Mouse (Mus musculus): Measurements from ENCODE around the gene Acr. TPM values are rescaled to one million over a fixed set of nuclear protein-coding genes. Genes with fewer than 3 reads are reported as not detected.
A peak's percentile ranks its signal among the peaks of the same experiment; 100 is the strongest.

Acr gene
- polyA plus RNA-seq, 1 experiment, result 1.1 TPM

- 88% methylated on average over 8 of the region's 8 CpGs for WGBS
- no peak for DNase-seq (ENCODE audit: low read depth in 1 of 2, low spot score in 2 of 2)
- H3K4me3 ChIP-seq (ENCODE audit: extremely low read depth, insufficient read depth, insufficient read length), result no peak overlapping the region
- H3K36me3 ChIP-seq (ENCODE audit: control insufficient read depth, insufficient read depth, low read length), result no peaks in the 10 kb centered on the region
- H3K27me3 ChIP-seq (ENCODE audit: control insufficient read depth, insufficient read depth, low read length), result no peaks in the 10 kb centered on the region
- no peaks in the 10 kb centered on the region for H3K4me1 ChIP-seq (ENCODE audit: control insufficient read depth, insufficient read depth, insufficient read length)
- TF ChIP-seq POLR2A (IDR thresholded peaks at IDR 0.05; ENCODE audit: low read depth, low read length) (no peak), CTCF (IDR thresholded peaks at IDR 0.05; ENCODE audit: extremely low read depth, insufficient read depth, insufficient read length, insufficient replicate concordance) (no peak)
- H3K27ac ChIP-seq (ENCODE audit: insufficient read depth, low read length), result no peak overlapping the region
Observed at GRCm38 (mm10) chr15:89525464-89525863, 42.7 kb upstream of the Acr start.

- WGBS, result 54% methylated on average over 7 of the region's 7 CpGs
- H3K27ac ChIP-seq (ENCODE audit: insufficient read depth, low read length), result no peak overlapping the region
Observed at GRCm38 (mm10) chr15:89525896-89526295, 42.2 kb upstream of the Acr start.

GRCm38 (mm10) chr15:89526776-89527325 lies 41.3 kb upstream of the Acr start:
- DNase-seq (ENCODE audit: low read depth in 1 of 2, low spot score in 2 of 2), result no peak
- TF ChIP-seq CTCF (IDR thresholded peaks at IDR 0.05; ENCODE audit: extremely low read depth, insufficient read depth, insufficient read length, insufficient replicate concordance) (no peak), POLR2A (IDR thresholded peaks at IDR 0.05; ENCODE audit: low read depth, low read length) (no peak)
- Histone ChIP-seq H3K27ac (ENCODE audit: insufficient read depth, low read length) (no peak overlapping the region), H3K4me3 (ENCODE audit: extremely low read depth, insufficient read depth, insufficient read length) (no peak overlapping the region), H3K36me3 (ENCODE audit: control insufficient read depth, insufficient read depth, low read length) (no peaks in the 10 kb centered on the region), H3K4me1 (ENCODE audit: control insufficient read depth, insufficient read depth, insufficient read length) (no peaks in the 10 kb centered on the region), H3K27me3 (ENCODE audit: control insufficient read depth, insufficient read depth, low read length) (no peaks in the 10 kb centered on the region)
- WGBS, result 92% methylated on average over 19 of the region's 19 CpGs

More at GRCm38 (mm10) chr15:89525896-89526295, 42.2 kb upstream of the Acr start:
- no peaks in the 10 kb centered on the region for H3K36me3 ChIP-seq (ENCODE audit: control insufficient read depth, insufficient read depth, low read length)
- no peak for TF ChIP-seq POLR2A (IDR thresholded peaks at IDR 0.05; ENCODE audit: low read depth, low read length)
- TF ChIP-seq CTCF (IDR thresholded peaks at IDR 0.05; ENCODE audit: extremely low read depth, insufficient read depth, insufficient read length, insufficient replicate concordance), result no peak
- no peak for DNase-seq (ENCODE audit: low read depth in 1 of 2, low spot score in 2 of 2)
- H3K4me1 ChIP-seq (ENCODE audit: control insufficient read depth, insufficient read depth, insufficient read length), result no peaks in the 10 kb centered on the region
- no peaks in the 10 kb centered on the region for H3K27me3 ChIP-seq (ENCODE audit: control insufficient read depth, insufficient read depth, low read length)
- no peak overlapping the region for H3K4me3 ChIP-seq (ENCODE audit: extremely low read depth, insufficient read depth, insufficient read length)

GRCm38 (mm10) chr15:89527466-89527865 lies 40.7 kb upstream of the Acr start:
- Histone ChIP-seq H3K27ac (ENCODE audit: insufficient read depth, low read length) (no peak overlapping the region), H3K27me3 (ENCODE audit: control insufficient read depth, insufficient read depth, low read length) (no peaks in the 10 kb centered on the region), H3K4me1 (ENCODE audit: control insufficient read depth, insufficient read depth, insufficient read length) (no peaks in the 10 kb centered on the region), H3K4me3 (ENCODE audit: extremely low read depth, insufficient read depth, insufficient read length) (no peak overlapping the region), H3K36me3 (ENCODE audit: control insufficient read depth, insufficient read depth, low read length) (no peaks in the 10 kb centered on the region)
- TF ChIP-seq CTCF (IDR thresholded peaks at IDR 0.05; ENCODE audit: extremely low read depth, insufficient read depth, insufficient read length, insufficient replicate concordance) (no peak), POLR2A (IDR thresholded peaks at IDR 0.05; ENCODE audit: low read depth, low read length) (no peak)
- no peak for DNase-seq (ENCODE audit: low read depth in 1 of 2, low spot score in 2 of 2)
- WGBS, result 90% methylated on average over 7 of the region's 7 CpGs

- H3K27ac ChIP-seq (ENCODE audit: insufficient read depth, low read length), result no peak overlapping the region
- TF ChIP-seq POLR2A (IDR thresholded peaks at IDR 0.05; ENCODE audit: low read depth, low read length) (no peak), CTCF (IDR thresholded peaks at IDR 0.05; ENCODE audit: extremely low read depth, insufficient read depth, insufficient read length, insufficient replicate concordance) (no peak)
- H3K4me1 ChIP-seq (ENCODE audit: control insufficient read depth, insufficient read depth, insufficient read length), result no peaks in the 10 kb centered on the region
- 90% methylated on average over 18 of the region's 18 CpGs for WGBS
- no peak overlapping the region for H3K4me3 ChIP-seq (ENCODE audit: extremely low read depth, insufficient read depth, insufficient read length)
- H3K36me3 ChIP-seq (ENCODE audit: control insufficient read depth, insufficient read depth, low read length), result no peaks in the 10 kb centered on the region
- no peak for DNase-seq (ENCODE audit: low read depth in 1 of 2, low spot score in 2 of 2)
- H3K27me3 ChIP-seq (ENCODE audit: control insufficient read depth, insufficient read depth, low read length), result no peaks in the 10 kb centered on the region
Observed at GRCm38 (mm10) chr15:89528201-89528850, 39.8 kb upstream of the Acr start.

- no peaks in the 10 kb centered on the region for H3K27me3 ChIP-seq (ENCODE audit: control insufficient read depth, insufficient read depth, low read length)
- TF ChIP-seq CTCF (IDR thresholded peaks at IDR 0.05; ENCODE audit: extremely low read depth, insufficient read depth, insufficient read length, insufficient replicate concordance), result no peak
- no peak for TF ChIP-seq POLR2A (IDR thresholded peaks at IDR 0.05; ENCODE audit: low read depth, low read length)
- no peak overlapping the region for H3K4me3 ChIP-seq (ENCODE audit: extremely low read depth, insufficient read depth, insufficient read length)
- 94% methylated on average over 10 of the region's 10 CpGs for WGBS
- no peak overlapping the region; the same call in 1 of the 2 replicates for H3K27ac ChIP-seq (ENCODE audit: insufficient read depth, low read length)
- no peaks in the 10 kb centered on the region for H3K36me3 ChIP-seq (ENCODE audit: control insufficient read depth, insufficient read depth, low read length)
- no peaks in the 10 kb centered on the region for H3K4me1 ChIP-seq (ENCODE audit: control insufficient read depth, insufficient read depth, insufficient read length)
- DNase-seq (ENCODE audit: low read depth in 1 of 2, low spot score in 2 of 2), result no peak
Observed at GRCm38 (mm10) chr15:89528923-89529322, 39.2 kb upstream of the Acr start.

- Histone ChIP-seq H3K4me1 (ENCODE audit: control insufficient read depth, insufficient read depth, insufficient read length) (no peaks in the 10 kb centered on the region), H3K27me3 (ENCODE audit: control insufficient read depth, insufficient read depth, low read length) (no peaks in the 10 kb centered on the region), H3K4me3 (ENCODE audit: extremely low read depth, insufficient read depth, insufficient read length) (no peak overlapping the region), H3K36me3 (ENCODE audit: control insufficient read depth, insufficient read depth, low read length) (no peaks in the 10 kb centered on the region), H3K27ac (ENCODE audit: insufficient read depth, low read length) (no peak overlapping the region)
- WGBS, result 37% methylated on average over 4 of the region's 4 CpGs
- DNase-seq (ENCODE audit: low read depth in 1 of 2, low spot score in 2 of 2), result peak in 1 of 2 experiments; percentile 18
- TF ChIP-seq POLR2A (IDR thresholded peaks at IDR 0.05; ENCODE audit: low read depth, low read length) (no peak), CTCF (IDR thresholded peaks at IDR 0.05; ENCODE audit: extremely low read depth, insufficient read depth, insufficient read length, insufficient replicate concordance) (peak; percentile 74; the same call in 1 of the 2 replicates)
Observed at GRCm38 (mm10) chr15:89530336-89530735, 37.8 kb upstream of the Acr start.

Data from spleen, adult 2 months (tissue).